Mouse (Mus musculus): ENCODE results near the gene Cd300ld5.

GRCm38 (mm10) chr11:115075407-115075806, 37.8 kb upstream of the Cd300ld5 start:
- TF ChIP-seq CTCF (conservative IDR thresholded peaks at IDR 0.05; ENCODE audit: low read length) (no peak), NANOG (IDR thresholded peaks at IDR 0.05; ENCODE audit: borderline replicate concordance, low read length) (no peak), POU5F1 (IDR thresholded peaks at IDR 0.05; ENCODE audit: borderline replicate concordance, low read length) (no peak)
